Mouse (Mus musculus) small intestine, adult 2 months (tissue): Measurements from ENCODE around the gene Usp29.

Source experiments
- CTCF ChIP-seq: fragments of 200-500 bp; IDR thresholded peaks from 2 replicates; pipeline ENCODE4 v1.5.1; 2012; ENCODE audit warnings: low read depth, mild to moderate bottlenecking, control low read depth, inconsistent platforms, low read length, moderate library complexity, mixed read lengths; ENCODE audit not compliant: insufficient replicate concordance, insufficient read length; ENCODE audit errors: extremely low read depth
- POLR2A ChIP-seq: fragments of 200-500 bp; IDR thresholded peaks from 2 replicates; pipeline ENCODE4 v1.6.1; 2012; ENCODE audit warnings: low read depth, mild to moderate bottlenecking, control low read depth, inconsistent platforms, low read length, moderate library complexity

DNA sequence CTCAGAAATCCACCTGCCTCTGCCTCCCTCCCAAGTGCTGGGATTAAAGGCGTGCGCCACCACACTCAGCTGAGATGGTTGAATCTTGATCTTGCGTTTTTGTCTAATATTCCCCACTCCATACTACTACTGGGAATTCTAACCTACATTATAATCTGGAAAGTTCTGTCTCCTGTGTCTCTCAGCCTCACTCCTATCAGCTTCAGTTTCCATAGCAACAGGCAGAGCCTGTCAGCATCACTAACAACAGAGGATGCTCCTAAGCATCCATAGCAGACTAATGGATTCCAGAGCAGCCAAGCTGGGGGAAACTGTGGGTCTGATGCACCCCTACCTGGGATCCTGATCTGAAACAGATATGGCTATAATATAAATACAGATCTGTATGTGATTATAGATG is 193.1 kb downstream of the Usp29 start:
- TF ChIP-seq CTCF (no peak), POLR2A (no peak)
